ENCODE assay signal across 13 mouse cellular contexts in genomic region chr5:113945126-113945525, GRCm38 (mm10). TPM values are rescaled to one million over a fixed set of nuclear protein-coding genes. Genes with fewer than 3 reads are reported as not detected.
DNase-seq lines count a peak whose midpoint lies in the region; ATAC-seq and TF ChIP-seq lines count a peak whose summit lies in the region.
"Had no signal": no experiment of that assay in that cellular context is flagged by ENCODE, and none has a peak within 500 bp of the region (broad histone marks: within the 10 kb centered on the region; RNA-seq: fewer than 3 reads in every experiment).

No protein-coding gene starts in this region.

- ATAC-seq in lung, postnatal 0 days: peak; percentile 50
- no peak for ATAC-seq in liver, embryonic 12.5 days

- TF ChIP-seq EP300 in lung, postnatal 0 days (IDR thresholded peaks at IDR 0.05): no peak

- intact Hi-C loops in left cerebral cortex, adult 2 months (cut with DNase I): no loop called here

- peaks cover 62% of the 10 kb centered on the region for H3K36me3 ChIP-seq in lung, postnatal 0 days (ENCODE audit: insufficient read depth, low read length)
- peaks cover 100% of the 10 kb centered on the region for H3K36me3 ChIP-seq in liver, embryonic 12.5 days

- 86% methylated on average over 6 of the region's 6 CpGs for WGBS in lung, postnatal 0 days
- WGBS in liver, embryonic 12.5 days (ENCODE audit: insufficient replicate concordance): 54% methylated on average over 6 of the region's 6 CpGs

- no peaks in the 10 kb centered on the region for H3K4me1 ChIP-seq in lung, postnatal 0 days (ENCODE audit: insufficient read depth, low read depth, low read length)
- H3K4me1 ChIP-seq in brown adipose tissue, adult 24 weeks (ENCODE audit: control insufficient read depth, insufficient read depth, insufficient read length, low read length): no peaks in the 10 kb centered on the region
- H3K4me1 ChIP-seq in liver, embryonic 12.5 days: peaks cover 7% of the 10 kb centered on the region
- H3K4me1 ChIP-seq: embryonic facial prominence, embryonic 15.5 days had no signal

- H3K9ac ChIP-seq in lung, postnatal 0 days (replicated peaks; ENCODE audit: low read depth): no peak overlapping the region
- H3K9ac ChIP-seq in liver, embryonic 12.5 days: no peak overlapping the region
- H3K9ac ChIP-seq: embryonic facial prominence, embryonic 15.5 days; liver, embryonic 14.5 days had no signal

- peak; percentile 47 for DNase-seq in lung, postnatal 0 days (ENCODE audit: low spot score)
- no peak for DNase-seq in lung, postnatal 14 days
- peak; percentile 39 to 48 for DNase-seq in natural killer cell, adult 2 months (ENCODE audit: low spot score in 2 of 2)
- no peak for DNase-seq in right cerebral cortex, postnatal 10 days (ENCODE audit: low spot score in 2 of 2)
- DNase-seq in left cerebral cortex, adult 2 months (ENCODE audit: extremely low spot score in 1 of 2, low spot score in 2 of 2): no peak
- DNase-seq: cerebellum, adult 2 months; right cerebral cortex, postnatal 25 days had no signal

- TF ChIP-seq CTCF in lung, postnatal 0 days (IDR thresholded peaks at IDR 0.05): no peak
- no peak for TF ChIP-seq CTCF in left cerebral cortex, adult 2 months (IDR thresholded peaks at IDR 0.05)

- no peaks in the 10 kb centered on the region for H3K27me3 ChIP-seq in lung, postnatal 0 days (replicated peaks; ENCODE audit: insufficient read depth, low read length)
- H3K27me3 ChIP-seq in liver, embryonic 12.5 days (replicated peaks): no peaks in the 10 kb centered on the region
- H3K27me3 ChIP-seq: embryonic facial prominence, embryonic 15.5 days had no signal

- no peak overlapping the region for H3K27ac ChIP-seq in lung, postnatal 0 days (ENCODE audit: low read length)
- peak overlapping the region; percentile 79 for H3K27ac ChIP-seq in brown adipose tissue, adult 24 weeks (replicated peaks; ENCODE audit: low read depth, low read length)
- H3K27ac ChIP-seq in liver, embryonic 12.5 days: 0 out of 2 replicates have a peak overlapping the region, but pooled peaks have one; percentile 50
- H3K27ac ChIP-seq in left cerebral cortex, adult 2 months: no peak overlapping the region
- H3K27ac ChIP-seq: embryonic facial prominence, embryonic 15.5 days; liver, embryonic 14.5 days had no signal

- no peak overlapping the region for H3K4me2 ChIP-seq in lung, postnatal 0 days (replicated peaks; ENCODE audit: low read depth, low read length)
- H3K4me2 ChIP-seq in liver, embryonic 12.5 days: no peak overlapping the region
- H3K4me2 ChIP-seq: embryonic facial prominence, embryonic 15.5 days had no signal

- no peaks in the 10 kb centered on the region for H3K9me3 ChIP-seq in lung, postnatal 0 days (ENCODE audit: low read length)
- no peaks in the 10 kb centered on the region for H3K9me3 ChIP-seq in liver, embryonic 12.5 days (replicated peaks)
- H3K9me3 ChIP-seq: embryonic facial prominence, embryonic 15.5 days had no signal

- H3K4me3 ChIP-seq in lung, postnatal 0 days (ENCODE audit: low read depth, low read length): no peak overlapping the region
- H3K4me3 ChIP-seq in brown adipose tissue, adult 24 weeks (ENCODE audit: insufficient read depth, low read depth, low read length): no peak overlapping the region; the same call in 1 of the 2 replicates
- no peak overlapping the region for H3K4me3 ChIP-seq in liver, embryonic 12.5 days
- no peak overlapping the region for H3K4me3 ChIP-seq in left cerebral cortex, adult 2 months
- H3K4me3 ChIP-seq: embryonic facial prominence, embryonic 15.5 days had no signal

RNA-seq across cellular contexts. Expression of gene Coro1c, which starts 36.6 kb away (rescaled TPM):
- polyA plus RNA-seq in lung, postnatal 0 days (2015; fragmentation: Nextera tagmentation; extraction: Ambion mirVana): 102 and 115 TPM in 2 replicates
- polyA plus RNA-seq in brown adipose tissue, adult 24 weeks (2012; ENCODE audit: insufficient read depth, insufficient read length, missing spikeins): 12.6 and 19.9 TPM in 2 replicates
- polyA plus RNA-seq in liver, embryonic 12.5 days (2016; fragmentation: Nextera tagmentation; extraction: Ambion mirVana): 78.7 and 78.8 TPM in 2 replicates
- total RNA-seq in left cerebral cortex, adult 2 months (2021): 10 to 100 TPM; 77.9 to 84.3 TPM

RNA-seq across cellular contexts. Expression of gene Ssh1, which starts 48.6 kb away (rescaled TPM):
- 13.2 and 14.3 TPM in 2 replicates for polyA plus RNA-seq in lung, postnatal 0 days (2015; fragmentation: Nextera tagmentation; extraction: Ambion mirVana)
- polyA plus RNA-seq in brown adipose tissue, adult 24 weeks (2012; ENCODE audit: insufficient read depth, insufficient read length, missing spikeins): 6.2 and 11.7 TPM in 2 replicates
- 8.9 and 10.9 TPM in 2 replicates for polyA plus RNA-seq in liver, embryonic 12.5 days (2016; fragmentation: Nextera tagmentation; extraction: Ambion mirVana)
- 10 to 100 TPM; 28.2 to 28.6 TPM for total RNA-seq in left cerebral cortex, adult 2 months (2021)

RNA-seq across cellular contexts. Expression of gene Dao, which starts 58.4 kb away (rescaled TPM):
- not detected in 2 replicates for polyA plus RNA-seq in lung, postnatal 0 days (2015; fragmentation: Nextera tagmentation; extraction: Ambion mirVana)
- polyA plus RNA-seq in brown adipose tissue, adult 24 weeks (2012; ENCODE audit: insufficient read depth, insufficient read length, missing spikeins): not detected in 2 replicates
- not detected in 2 replicates for polyA plus RNA-seq in liver, embryonic 12.5 days (2016; fragmentation: Nextera tagmentation; extraction: Ambion mirVana)
- total RNA-seq in left cerebral cortex, adult 2 months (2021): not detected
- total RNA-seq: MEL had no signal
- polyA plus RNA-seq: embryonic facial prominence, embryonic 15.5 days; heart, embryonic 14.5 days; liver, embryonic 14.5 days had no signal

Comparison
In these comparisons a context has a peak if more than half of its experiments do, and no peak if none do; other contexts are left out.
1. DNase-seq: peak in lung, postnatal 0 days (single experiment) and natural killer cell, adult 2 months (2 of 2); none in lung, postnatal 14 days (single experiment), right cerebral cortex, postnatal 10 days (0 of 2) and left cerebral cortex, adult 2 months (0 of 2).
2. H3K27ac ChIP-seq: peak in brown adipose tissue, adult 24 weeks (single experiment) and liver, embryonic 12.5 days (single experiment); none in lung, postnatal 0 days (single experiment) and left cerebral cortex, adult 2 months (single experiment).